Mouse (Mus musculus): ENCODE data around the gene Metap2. TPM values are rescaled to one million over a fixed set of nuclear protein-coding genes. Genes with fewer than 3 reads are reported as not detected.
"Not testable (repeated sequence)": the region's sequence is repeated elsewhere in the genome, so short reads cannot be mapped to it uniquely, and the experiment has no call there.

Metap2 gene
- polyA plus RNA-seq, 1 experiment from 2014 or later: 212 TPM

- WGBS: 57% methylated on average over 7 of the region's 7 CpGs
- Histone ChIP-seq H3K36me3 (no peaks in the 10 kb centered on the region), H3K4me2 (no peak overlapping the region), H3K4me1 (0 out of 2 replicates have a peak, but pooled peaks cover 3% of the 10 kb centered on the region), H3K27ac (no peak overlapping the region), H3K4me3 (no peak overlapping the region), H3K9ac (no peak overlapping the region), H3K27me3 (0 out of 2 replicates have a peak, but pooled peaks cover under 1% of the 10 kb centered on the region), H3K9me3 (no peaks in the 10 kb centered on the region)
- ATAC-seq (ENCODE audit: insufficient number of reproducible peaks, insufficient read depth, low FRiP score, low TSS enrichment, low read depth): no peak
These were observed 86.2 kb downstream of the Metap2 start for GRCm38 (mm10) chr10:93810590-93811185.

GRCm38 (mm10) chr10:93809438-93809837 lies 87.5 kb downstream of the Metap2 start:
- H3K9me3 ChIP-seq; ATAC-seq (ENCODE audit: insufficient number of reproducible peaks, insufficient read depth, low FRiP score, low TSS enrichment, low read depth); H3K27ac ChIP-seq; H3K4me3 ChIP-seq; H3K36me3 ChIP-seq; H3K27me3 ChIP-seq; H3K4me2 ChIP-seq; H3K9ac ChIP-seq; H3K4me1 ChIP-seq: not testable (repeated sequence)
- WGBS: 93% methylated on average over 8 of the region's 8 CpGs

Other genes with a start within 250 kb of the Metap2 start
- gene Usp44, start 65.5 kb downstream of the Metap2 start, polyA plus RNA-seq (2015; fragmentation: Nextera tagmentation; extraction: Ambion mirVana): 1.9 and 2.9 TPM in 2 replicates
- 28.6 and 29.8 TPM in 2 replicates for gene Vezt, start 138.7 kb upstream of the Metap2 start, polyA plus RNA-seq (2015; fragmentation: Nextera tagmentation; extraction: Ambion mirVana)
- 3.2 and 3.3 TPM in 2 replicates for gene Fgd6, start 138.9 kb upstream of the Metap2 start, polyA plus RNA-seq (2015; fragmentation: Nextera tagmentation; extraction: Ambion mirVana)

Measured in embryonic facial prominence, embryonic 13.5 days (tissue).